Mouse (Mus musculus) kidney, embryonic 14.5 days (tissue): ENCODE data around the gene Bmpr1a. TPM values are rescaled to one million over a fixed set of nuclear protein-coding genes. Genes with fewer than 3 reads are reported as not detected.

Experiments used
- ATAC-seq: fragments of 200-750 bp; cut with Nextera tagmentation; 2 replicates; pipeline ENCODE4 v1.8.0; 2017; ENCODE audit warnings: moderate number of reproducible peaks, mild to moderate bottlenecking, moderate TSS enrichment, moderate library complexity; ENCODE audit not compliant: low FRiP score, low TSS enrichment
- H3K27ac ChIP-seq: fragments of 300-500 bp; sonication (generic); 2 replicates; pipeline ENCODE4 v1.5.1; 2014; ENCODE audit warnings: low read depth, mild to moderate bottlenecking, low read length, moderate library complexity, mixed read lengths
- H3K27me3 ChIP-seq: fragments of 300-500 bp; sonication (generic); 2 replicates; pipeline ENCODE4 v1.6.1; 2014; ENCODE audit warnings: mild to moderate bottlenecking, low read length; ENCODE audit not compliant: control insufficient read depth, insufficient read depth
- H3K36me3 ChIP-seq: fragments of 300-500 bp; sonication (generic); 2 replicates; pipeline ENCODE4 v1.6.1; 2014; ENCODE audit warnings: low read length, mixed read lengths; ENCODE audit not compliant: control insufficient read depth, insufficient read depth
- H3K4me1 ChIP-seq: fragments of 300-500 bp; sonication (generic); 2 replicates; pipeline ENCODE4 v1.6.1; 2014; ENCODE audit warnings: low read length, mixed read lengths; ENCODE audit not compliant: control insufficient read depth, insufficient read depth
- H3K4me2 ChIP-seq: fragments of 300-500 bp; sonication (generic); replicated peaks from 2 replicates; pipeline ENCODE4 v1.6.1; 2014; ENCODE audit warnings: low read depth, mild to moderate bottlenecking, low read length
- H3K4me3 ChIP-seq: fragments of 300-500 bp; sonication (generic); 2 replicates; pipeline ENCODE4 v1.5.1; 2014; ENCODE audit warnings: mild to moderate bottlenecking, low read length
- H3K9ac ChIP-seq: fragments of 300-500 bp; sonication (generic); 2 replicates; pipeline ENCODE4 v1.6.1; 2014; ENCODE audit warnings: low read depth, mild to moderate bottlenecking, low read length, moderate library complexity
- H3K9me3 ChIP-seq: fragments of 300-500 bp; sonication (generic); 2 replicates; pipeline ENCODE4 v1.6.1; 2016; ENCODE audit warnings: low read length; ENCODE audit not compliant: control insufficient read depth
- WGBS: fragments of 180-500 bp; shearing (Covaris S2); extraction: QIAGEN DNeasy Blood & Tissue Kit; methylation state at CpG from one replicate; pipeline ENCODE4 v1.1.7; 2014; 5-methylcytosine and 5-hydroxymethylcytosine counted together
- polyA plus RNA-seq: library from polyadenylated mRNA; unstranded; fragments of >200 nt; fragmentation: Nextera tagmentation; extraction: Ambion mirVana; gene quantifications from 2 replicates; pipeline ENCODE4 v1.2.1, GENCODE M21; 2014

The Bmpr1a gene
- polyA plus RNA-seq, 1 experiment from 2014 or later: 65.8 TPM

GRCm38 (mm10) chr14:34486169-34486568 lies 17.0 kb downstream of the Bmpr1a start:
- H3K4me2 ChIP-seq: no peak overlapping the region
- H3K4me3 ChIP-seq: no peak overlapping the region
- WGBS: 75% methylated on average over 8 of the region's 8 CpGs
- peaks cover 11% of the 10 kb centered on the region; the same call in 1 of the 2 replicates for H3K4me1 ChIP-seq
- no peak overlapping the region for H3K27ac ChIP-seq
- no peaks in the 10 kb centered on the region for H3K9me3 ChIP-seq
- H3K36me3 ChIP-seq: no peaks in the 10 kb centered on the region
- H3K27me3 ChIP-seq: no peaks in the 10 kb centered on the region
- ATAC-seq: no peak
- no peak overlapping the region for H3K9ac ChIP-seq

- no peak overlapping the region for H3K9ac ChIP-seq
- no peaks in the 10 kb centered on the region for H3K27me3 ChIP-seq
- no peak overlapping the region for H3K4me2 ChIP-seq
- whole genome bisulfite sequencing: 73% methylated on average over 6 of the region's 6 CpGs
- H3K9me3 ChIP-seq: no peaks in the 10 kb centered on the region
- no peak for ATAC-seq
- no peak overlapping the region for H3K4me3 ChIP-seq
- H3K27ac ChIP-seq: no peak overlapping the region
- H3K4me1 ChIP-seq: peaks cover under 1% of the 10 kb centered on the region; the same call in 1 of the 2 replicates
- no peaks in the 10 kb centered on the region for H3K36me3 ChIP-seq
Measured at GRCm38 (mm10) chr14:34483469-34484341, 19.4 kb downstream of the Bmpr1a start.

- H3K27me3 ChIP-seq: no peaks in the 10 kb centered on the region
- no peak for ATAC-seq
- H3K4me3 ChIP-seq: no peak overlapping the region
Measured at GRCm38 (mm10) chr14:34471591-34471990, 31.6 kb downstream of the Bmpr1a start.

GRCm38 (mm10) chr14:34466291-34466690 lies 36.9 kb downstream of the Bmpr1a start:
- Histone ChIP-seq H3K4me2 (no peak overlapping the region), H3K4me1 (no peaks in the 10 kb centered on the region), H3K36me3 (no peaks in the 10 kb centered on the region), H3K27ac (no peak overlapping the region), H3K9ac (no peak overlapping the region), H3K27me3 (no peaks in the 10 kb centered on the region), H3K4me3 (no peak overlapping the region), H3K9me3 (no peaks in the 10 kb centered on the region)
- 77% methylated on average over 3 of the region's 3 CpGs for WGBS
- ATAC-seq: no peak

More at GRCm38 (mm10) chr14:34471591-34471990, 31.6 kb downstream of the Bmpr1a start:
- no peaks in the 10 kb centered on the region for H3K36me3 ChIP-seq
- no peaks in the 10 kb centered on the region for H3K4me1 ChIP-seq
- no peaks in the 10 kb centered on the region for H3K9me3 ChIP-seq
- H3K27ac ChIP-seq: no peak overlapping the region
- H3K4me2 ChIP-seq: no peak overlapping the region
- H3K9ac ChIP-seq: no peak overlapping the region

- Histone ChIP-seq H3K9ac (no peak overlapping the region), H3K4me2 (no peak overlapping the region), H3K9me3 (no peaks in the 10 kb centered on the region), H3K4me1 (no peaks in the 10 kb centered on the region), H3K4me3 (no peak overlapping the region), H3K27me3 (no peaks in the 10 kb centered on the region), H3K36me3 (peaks cover 17% of the 10 kb centered on the region; the same call in 1 of the 2 replicates), H3K27ac (no peak overlapping the region)
- WGBS: 88% methylated on average over 2 of the region's 2 CpGs
- no peak for ATAC-seq
Measured at GRCm38 (mm10) chr14:34459386-34459785, 43.8 kb downstream of the Bmpr1a start.

GRCm38 (mm10) chr14:34458880-34459279 lies 44.3 kb downstream of the Bmpr1a start:
- no peak for ATAC-seq
- Histone ChIP-seq H3K9ac (no peak overlapping the region), H3K27me3 (no peaks in the 10 kb centered on the region), H3K36me3 (peaks cover 17% of the 10 kb centered on the region; the same call in 1 of the 2 replicates), H3K27ac (no peak overlapping the region), H3K4me2 (no peak overlapping the region), H3K9me3 (no peaks in the 10 kb centered on the region), H3K4me1 (0 out of 2 replicates have a peak, but pooled peaks cover 5% of the 10 kb centered on the region), H3K4me3 (no peak overlapping the region)
- 78% methylated on average over 1 of the region's 1 CpGs for WGBS

GRCm38 (mm10) chr14:34454282-34454681 lies 48.9 kb downstream of the Bmpr1a start:
- H3K4me1 ChIP-seq: peaks cover 17% of the 10 kb centered on the region
- 75% methylated on average over 3 of the region's 3 CpGs for WGBS
- H3K27me3 ChIP-seq: no peaks in the 10 kb centered on the region
- H3K4me2 ChIP-seq: no peak overlapping the region
- no peak overlapping the region for H3K4me3 ChIP-seq
- no peak overlapping the region for H3K27ac ChIP-seq
- no peaks in the 10 kb centered on the region for H3K9me3 ChIP-seq
- no peak overlapping the region for H3K9ac ChIP-seq
- no peak for ATAC-seq
- peaks cover 10% of the 10 kb centered on the region; the same call in 1 of the 2 replicates for H3K36me3 ChIP-seq

GRCm38 (mm10) chr14:34453648-34454047 lies 49.5 kb downstream of the Bmpr1a start:
- Histone ChIP-seq H3K9ac (no peak overlapping the region), H3K27me3 (no peaks in the 10 kb centered on the region), H3K4me1 (peaks cover 17% of the 10 kb centered on the region), H3K36me3 (peaks cover 10% of the 10 kb centered on the region; the same call in 1 of the 2 replicates), H3K4me3 (no peak overlapping the region), H3K9me3 (no peaks in the 10 kb centered on the region), H3K27ac (no peak overlapping the region), H3K4me2 (no peak overlapping the region)
- WGBS: 27% methylated on average over 6 of the region's 6 CpGs
- no peak for ATAC-seq

- no peak for ATAC-seq
- Histone ChIP-seq H3K36me3 (peaks cover 4% of the 10 kb centered on the region; the same call in 1 of the 2 replicates), H3K27ac (no peak overlapping the region), H3K27me3 (no peaks in the 10 kb centered on the region), H3K9ac (no peak overlapping the region), H3K9me3 (no peaks in the 10 kb centered on the region), H3K4me1 (peaks cover 17% of the 10 kb centered on the region), H3K4me2 (no peak overlapping the region), H3K4me3 (no peak overlapping the region)
Measured at GRCm38 (mm10) chr14:34451872-34452271, 51.3 kb downstream of the Bmpr1a start.
